Mouse (Mus musculus) right cerebral cortex, postnatal 36 days (tissue): Measurements from ENCODE around the gene Ank3.
A peak's percentile ranks its signal among the peaks of the same experiment; 100 is the strongest.

Experiments used
- DNase-seq, 2 experiments: peaks; one replicate each; pipeline ENCODE4 v3.0.0; 2022; ENCODE audit warnings: low spot score in 2 of 2, mixed read lengths in 1 of 2

The Ank3 gene

DNA sequence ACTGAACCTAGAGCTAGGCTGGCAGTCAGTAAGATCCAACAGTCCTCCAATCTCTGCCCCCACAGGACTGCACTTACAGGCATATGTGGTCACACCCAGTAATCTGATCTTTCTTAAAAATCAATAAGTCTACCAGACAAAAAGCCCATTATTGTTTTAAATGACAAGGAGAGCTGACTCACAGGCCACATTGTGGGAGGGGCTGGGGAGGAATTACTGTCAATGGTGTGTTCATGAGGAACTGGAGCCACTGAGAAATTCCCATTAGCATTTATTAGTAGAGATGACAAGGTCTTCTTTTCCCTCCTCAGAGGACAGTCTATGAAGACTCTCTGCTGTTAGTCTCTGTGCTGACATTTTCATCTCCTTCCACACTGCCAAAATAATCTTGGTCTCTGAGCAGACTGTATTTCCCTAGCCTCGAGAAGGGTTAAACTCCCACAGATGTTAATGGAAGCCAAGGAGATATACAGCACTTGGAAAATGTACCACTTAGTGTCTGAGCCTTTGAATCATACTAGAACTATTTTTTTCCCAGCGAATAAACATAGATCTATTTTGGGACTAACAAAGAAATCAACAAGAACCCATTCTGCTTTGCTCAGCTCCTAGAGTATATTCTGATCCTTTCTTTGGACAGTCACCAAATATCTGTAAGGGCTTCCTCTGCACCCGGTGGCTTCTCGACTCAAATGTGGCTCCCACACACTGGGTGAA lies 358.5 kb downstream of the Ank3 start:
- DNase-seq: no peak

DNA sequence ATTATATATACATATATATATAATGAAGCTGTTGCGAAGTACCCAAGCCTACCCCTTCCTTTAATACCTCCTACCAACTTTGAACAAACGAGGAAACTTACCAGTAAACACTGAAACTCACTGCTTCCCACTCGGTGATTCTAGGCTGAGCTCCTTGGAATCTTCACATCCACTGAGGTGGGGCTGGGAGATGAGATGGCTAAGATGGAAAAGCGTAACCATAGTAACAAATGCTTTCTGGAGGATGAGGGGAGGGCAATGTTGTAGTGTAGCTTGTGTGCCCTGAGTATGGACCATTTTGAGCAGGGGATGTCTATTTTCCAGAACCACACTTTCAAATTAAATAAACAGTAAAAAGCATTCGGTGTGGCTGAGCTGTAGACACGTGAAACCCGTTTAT lies 364.4 kb downstream of the Ank3 start:
- DNase-seq: no peak

DNA sequence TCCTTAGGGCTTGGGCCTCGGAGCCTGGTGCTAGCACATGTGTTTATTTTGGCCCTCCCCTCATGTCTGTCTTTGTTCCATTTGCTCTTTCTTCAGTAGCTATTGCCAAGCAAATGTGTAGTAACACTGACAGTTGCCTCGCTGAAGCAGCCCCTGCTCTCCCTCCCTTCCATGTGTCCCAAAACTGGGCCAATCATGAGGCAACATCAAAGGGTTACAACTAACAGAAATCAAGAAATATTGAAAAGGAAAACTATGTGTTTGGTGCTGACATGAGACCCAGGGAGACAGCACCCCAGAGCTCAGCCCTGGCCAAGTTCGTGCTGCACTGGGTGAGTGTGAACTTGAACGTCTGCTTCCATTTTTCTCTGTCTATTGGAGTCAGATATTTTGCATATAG lies 365.8 kb downstream of the Ank3 start:
- no peak for DNase-seq

DNA sequence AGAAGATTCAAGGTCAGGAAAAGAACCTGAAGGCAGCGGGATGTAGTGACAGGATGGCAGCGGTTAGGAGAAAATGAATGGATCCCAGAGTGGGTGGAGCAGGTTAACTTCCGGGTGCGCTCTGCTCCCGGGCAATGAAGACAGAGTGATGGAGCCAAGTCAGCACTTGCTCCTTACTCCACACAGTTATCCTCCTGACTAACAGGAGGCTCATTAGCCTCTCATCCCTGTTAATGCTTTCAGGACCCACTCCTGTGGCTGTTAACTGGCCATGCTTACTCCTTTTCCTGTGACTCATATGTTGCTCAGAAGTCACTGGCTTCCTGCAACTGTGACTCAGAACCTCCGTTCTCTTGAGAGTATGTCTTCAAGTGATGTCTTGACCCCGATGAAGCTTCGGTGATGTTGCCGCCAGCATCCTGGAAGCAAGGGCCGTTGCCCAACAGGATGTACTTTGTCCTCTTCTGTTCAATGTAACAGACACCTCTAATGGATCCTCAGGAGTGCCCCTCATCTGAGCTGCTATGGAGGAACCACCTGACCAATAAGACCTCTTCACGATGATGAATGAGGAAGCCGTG lies 378.6 kb downstream of the Ank3 start:
- no peak for DNase-seq

DNA sequence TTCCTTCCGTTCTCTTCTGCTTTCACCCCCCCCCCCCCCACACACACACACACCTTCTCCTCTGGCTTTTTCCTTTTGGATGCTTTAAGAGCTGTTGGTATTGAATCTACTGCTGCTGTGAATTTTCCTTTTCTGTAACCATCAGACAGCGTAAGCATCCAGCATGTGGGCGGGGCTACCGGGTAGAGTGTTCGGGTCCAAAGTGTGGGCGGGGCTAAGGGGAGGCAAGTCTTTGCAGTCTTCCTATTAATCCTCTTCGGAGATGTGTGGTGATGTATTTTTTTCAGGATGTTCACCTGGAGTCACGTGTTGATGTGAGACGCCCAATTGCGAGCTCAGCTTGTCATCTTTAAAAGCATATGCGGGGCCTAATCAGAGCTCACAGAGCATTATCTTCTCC lies 379.2 kb downstream of the Ank3 start:
- no peak for DNase-seq

DNA sequence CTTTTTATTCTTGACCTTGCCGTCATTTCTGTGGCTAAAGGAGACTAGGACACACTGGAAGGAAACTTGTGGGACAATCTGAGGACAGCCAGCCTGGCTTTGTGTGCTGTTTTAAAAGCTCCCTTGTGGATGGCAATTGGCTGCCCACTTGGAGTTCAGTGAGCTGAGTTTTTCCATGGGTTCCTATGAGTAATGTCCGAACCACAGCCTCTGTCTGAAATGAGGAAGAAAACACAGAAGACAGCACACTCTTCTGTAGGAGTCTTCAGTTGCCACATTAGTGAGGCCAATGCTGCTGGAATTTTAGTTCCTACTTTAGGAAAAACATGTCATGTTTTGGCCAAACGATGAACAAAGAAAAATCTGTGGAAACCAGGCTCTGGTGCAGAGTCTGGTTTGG lies 380.7 kb downstream of the Ank3 start:
- no peak for DNase-seq

DNA sequence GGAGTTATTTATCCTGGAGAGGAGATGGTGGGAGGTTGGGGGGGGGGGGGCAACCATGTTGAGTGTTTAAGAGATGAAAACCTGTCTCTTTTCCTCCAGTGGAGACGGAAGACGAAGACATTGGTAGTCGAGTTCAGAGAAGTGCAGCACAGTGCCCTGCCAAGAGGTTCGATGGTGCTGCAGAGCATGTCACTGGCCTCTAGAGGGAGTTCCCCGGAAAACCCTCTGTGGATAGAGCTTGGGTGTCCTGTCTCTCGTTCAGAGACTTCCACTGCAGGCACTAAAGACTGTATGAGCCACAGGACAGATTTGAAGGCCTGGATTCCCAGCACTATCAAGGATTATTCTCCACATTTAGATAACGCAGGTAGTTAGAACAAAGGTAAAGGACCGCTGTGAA lies 382.9 kb downstream of the Ank3 start:
- DNase-seq: peak in 1 of 2 experiments; percentile 43

DNA sequence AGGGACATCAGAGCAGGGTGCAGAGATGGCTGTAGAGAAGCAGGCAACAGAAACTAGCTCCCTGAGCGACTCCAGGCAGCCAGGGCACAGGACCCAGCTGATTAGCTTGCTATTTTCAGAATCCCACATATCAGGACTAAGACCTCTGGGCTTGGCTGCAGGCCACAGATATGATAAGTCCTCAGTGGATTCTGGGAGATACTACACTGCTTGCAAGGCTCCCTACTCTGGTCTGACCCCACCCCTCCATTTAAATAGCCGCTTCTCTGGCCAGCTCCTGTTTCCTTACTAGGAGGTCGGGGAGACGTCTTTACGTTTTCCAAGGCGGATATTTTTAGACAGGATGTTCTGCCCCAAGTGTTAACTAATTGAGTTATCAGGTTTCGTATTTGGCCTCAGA lies 386.7 kb downstream of the Ank3 start:
- no peak for DNase-seq

DNA sequence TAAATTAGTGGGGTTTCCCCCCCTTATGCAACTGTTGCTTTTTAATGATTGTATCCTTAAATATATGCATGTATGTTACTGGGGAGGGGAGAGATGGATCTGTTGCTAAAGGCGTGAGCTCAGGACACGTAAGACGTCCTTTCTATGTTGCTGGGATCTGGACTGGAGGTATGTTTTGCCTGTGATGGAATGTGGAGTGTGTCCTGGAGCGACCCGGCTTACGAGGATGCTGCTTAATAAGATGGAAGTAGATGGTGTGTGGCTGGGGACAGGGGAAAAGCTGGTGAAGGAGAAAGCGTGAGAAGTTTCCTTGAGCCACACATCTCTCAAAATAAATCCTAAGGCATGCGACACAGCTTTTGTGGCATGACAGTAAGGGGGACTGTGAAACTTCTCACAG lies 387.1 kb downstream of the Ank3 start:
- DNase-seq: no peak

DNA sequence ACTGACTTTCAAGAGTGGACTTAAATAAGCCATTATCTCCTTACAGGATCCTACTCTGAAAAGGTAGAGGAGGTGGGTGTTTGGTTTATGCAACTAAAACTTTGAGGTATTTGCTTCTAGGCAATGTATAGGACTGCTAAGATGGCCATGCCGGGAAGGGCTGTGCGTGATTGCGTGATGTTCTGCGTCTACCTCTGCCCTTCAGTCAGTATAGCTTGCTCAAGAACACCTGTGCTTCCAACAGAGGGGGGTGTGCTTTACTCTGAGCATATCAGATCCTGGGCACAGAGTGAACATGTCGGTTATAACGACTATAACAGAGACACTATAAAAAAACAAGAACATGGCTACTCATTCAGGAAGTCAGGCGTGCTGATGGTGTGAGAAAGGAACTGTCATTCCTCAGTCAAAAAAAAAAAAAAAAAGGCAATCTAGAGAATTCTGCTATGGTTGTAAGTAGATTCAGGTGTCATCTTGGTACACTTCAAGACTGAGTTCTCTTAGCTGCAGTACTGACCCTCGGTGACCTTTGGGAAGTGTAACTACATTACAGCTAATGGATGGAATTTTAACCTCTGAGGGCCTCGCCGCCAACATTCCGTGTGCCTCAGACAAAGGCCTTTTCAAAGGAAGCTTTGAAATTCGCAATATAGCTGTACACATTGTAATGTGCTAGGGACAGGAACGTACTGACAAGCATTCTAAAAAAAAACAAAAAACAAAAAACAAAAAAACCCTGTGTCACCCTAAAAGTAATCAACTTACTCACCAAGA lies 387.8 kb downstream of the Ank3 start:
- no peak for DNase-seq

DNA sequence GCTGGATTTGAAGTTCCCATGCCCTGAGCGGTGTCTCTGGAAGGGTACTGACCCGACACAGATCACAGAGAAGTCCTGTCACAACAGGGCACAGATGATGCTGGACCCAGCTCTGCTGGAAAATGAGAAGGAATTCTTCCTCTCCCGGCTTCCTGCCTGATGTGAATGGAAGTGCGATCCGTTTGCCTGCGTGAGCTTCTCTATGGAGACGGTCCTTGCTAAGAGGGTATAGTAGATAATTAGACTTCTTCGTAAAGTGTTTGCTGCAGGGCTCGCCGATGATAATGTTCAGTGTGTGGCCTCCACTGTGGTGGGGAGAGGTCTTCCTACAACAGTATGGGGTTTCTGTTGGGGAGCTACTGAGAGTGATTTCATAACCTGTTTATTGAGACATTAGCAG lies 388.8 kb downstream of the Ank3 start:
- DNase-seq: no peak

DNA sequence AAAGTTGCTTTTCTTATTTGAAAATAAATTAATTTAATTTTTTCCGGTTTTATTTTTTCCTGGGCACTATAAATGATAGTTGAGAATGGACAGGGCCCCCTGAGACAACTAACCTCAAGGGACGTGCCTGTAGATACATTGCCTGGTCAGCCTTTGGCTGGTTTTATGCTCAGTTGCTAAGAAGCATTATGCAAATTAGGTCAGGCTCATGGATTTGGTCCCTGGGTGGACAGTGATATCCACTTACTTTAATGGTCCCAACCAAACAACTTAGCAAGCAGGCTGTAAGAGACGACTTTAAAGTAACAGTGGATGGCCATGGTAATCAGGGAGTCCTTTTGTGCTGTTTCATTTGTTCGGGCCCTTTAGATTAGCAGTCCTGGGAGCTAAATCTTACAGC lies 392.0 kb downstream of the Ank3 start:
- no peak for DNase-seq

DNA sequence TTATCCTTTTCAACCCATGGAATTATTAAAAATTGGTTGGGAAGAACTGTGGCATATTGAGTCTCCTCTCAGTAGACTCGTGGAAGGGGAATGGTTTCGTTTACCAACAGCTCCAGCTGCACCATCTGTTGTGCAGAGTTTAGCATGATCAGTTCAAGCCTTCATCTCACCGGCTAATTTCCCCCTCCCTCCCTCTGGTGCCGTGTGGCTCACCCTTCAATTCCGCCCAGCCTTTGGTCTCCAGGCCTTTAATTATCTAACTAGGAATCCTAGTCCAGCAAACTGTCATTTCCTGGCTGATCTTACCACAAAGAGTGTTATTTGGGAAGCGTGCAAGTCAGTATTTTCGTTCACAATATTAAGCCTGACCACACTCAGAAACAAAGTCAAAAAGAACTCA lies 393.4 kb downstream of the Ank3 start:
- no peak for DNase-seq

DNA sequence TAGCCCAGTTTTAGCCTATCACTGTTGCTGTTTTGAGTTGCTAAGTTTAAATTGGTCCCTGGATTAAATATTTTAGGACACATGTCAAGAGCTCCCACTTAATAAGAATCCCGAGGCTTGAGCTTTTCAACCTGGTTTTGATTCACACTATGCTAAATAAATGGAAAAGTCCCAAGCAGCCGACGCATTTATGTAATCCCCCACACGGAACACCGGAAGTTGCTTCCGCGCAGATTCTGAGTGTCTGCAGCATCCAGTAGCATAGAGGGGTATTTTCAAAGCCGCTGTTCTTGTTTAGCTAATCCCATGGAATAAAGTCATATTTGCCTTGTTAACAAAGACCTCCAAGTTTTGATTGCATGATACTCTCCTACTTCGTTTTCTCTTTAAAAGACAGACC lies 393.8 kb downstream of the Ank3 start:
- DNase-seq: peak in 1 of 2 experiments; percentile 71

DNA sequence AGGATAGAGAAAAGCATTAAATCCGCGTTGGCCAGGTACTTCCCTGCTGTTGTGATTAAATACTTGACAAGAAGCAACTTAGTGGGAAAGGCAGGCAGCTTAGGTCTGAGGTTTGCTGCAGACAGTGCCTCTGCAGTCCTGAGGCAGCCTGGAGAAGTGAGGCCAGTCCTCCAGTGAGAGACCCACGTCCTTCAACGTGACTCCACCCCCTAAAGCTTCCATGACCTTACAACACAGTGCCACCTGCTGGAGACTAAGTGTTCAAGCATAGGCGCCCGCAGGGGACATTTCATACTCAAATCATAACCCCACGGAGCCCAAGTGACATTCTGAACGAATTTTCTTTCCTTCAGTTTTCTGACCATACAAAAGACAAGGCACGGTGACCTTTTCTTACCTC lies 394.5 kb downstream of the Ank3 start:
- peak in 1 of 2 experiments; percentile 55 for DNase-seq

DNA sequence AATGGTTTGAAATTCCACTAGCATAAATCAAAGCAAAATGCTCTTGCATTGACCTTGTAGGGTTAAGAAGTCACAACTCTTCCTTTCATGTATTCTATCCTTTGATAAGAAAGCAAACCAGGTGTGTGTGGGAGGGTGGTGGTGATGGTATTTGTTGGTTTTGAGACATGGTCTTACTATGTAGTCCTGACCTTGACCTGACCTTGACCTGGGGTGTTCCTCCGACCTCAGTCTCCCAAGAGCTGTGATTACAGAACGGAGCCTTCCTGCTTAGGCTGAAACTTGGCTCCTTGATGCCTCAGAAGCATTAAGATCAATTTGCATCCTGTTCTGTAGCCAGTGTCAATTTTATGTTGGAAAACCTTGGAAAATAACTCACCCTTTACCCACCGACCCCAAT lies 397.1 kb downstream of the Ank3 start:
- no peak for DNase-seq

DNA sequence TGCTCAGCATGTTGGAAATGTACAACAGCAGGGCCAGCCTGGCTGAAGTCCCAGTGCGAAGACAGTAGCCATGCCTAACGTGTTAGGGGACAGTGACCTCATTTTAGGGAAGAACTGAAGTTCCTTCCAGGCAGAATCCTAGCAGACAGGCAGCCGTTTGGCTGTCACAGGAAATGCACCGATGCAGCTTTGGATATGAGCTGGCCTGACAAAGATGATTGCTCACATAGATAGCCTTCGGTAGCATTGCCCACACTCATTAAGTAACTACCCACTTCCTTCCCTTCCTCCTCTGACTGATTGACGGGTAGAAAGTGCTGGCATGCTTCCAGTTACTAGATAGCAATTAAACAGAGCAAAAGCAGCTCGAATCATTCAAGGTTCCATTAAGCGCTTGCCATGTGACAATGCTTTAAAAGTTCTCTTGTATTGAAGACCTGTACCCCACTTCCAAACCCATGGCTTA lies 397.9 kb downstream of the Ank3 start:
- no peak for DNase-seq

DNA sequence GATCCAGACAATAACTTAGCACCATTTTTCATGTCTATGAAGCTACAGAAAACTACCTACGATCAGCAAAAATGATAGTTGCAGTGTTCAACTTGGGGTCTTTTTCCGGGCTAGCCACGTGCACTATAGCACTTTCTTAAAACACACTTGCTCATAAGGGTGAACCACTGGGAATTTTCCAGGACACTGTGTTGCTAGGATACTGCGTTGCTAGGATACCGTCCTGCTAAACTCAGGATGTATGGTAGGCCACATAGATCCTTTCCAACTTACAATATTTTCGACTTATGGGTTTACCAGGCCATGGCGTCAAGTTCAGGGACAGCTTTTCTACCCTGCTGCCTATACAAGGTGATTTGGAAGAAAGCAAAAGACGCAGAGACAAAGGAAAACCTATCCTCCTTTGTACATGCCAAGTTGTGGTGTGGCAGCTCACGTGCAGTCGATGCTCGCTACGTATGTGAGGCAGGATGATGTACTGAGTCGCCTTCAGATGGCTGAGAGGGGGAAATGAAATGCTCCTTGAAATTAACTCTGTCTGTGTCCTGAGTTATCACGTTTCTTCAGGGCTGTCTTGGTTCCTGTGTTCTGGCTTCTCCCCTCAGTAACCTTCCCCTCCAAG lies 404.7 kb downstream of the Ank3 start:
- DNase-seq: peak; percentile 71 to 85

DNA sequence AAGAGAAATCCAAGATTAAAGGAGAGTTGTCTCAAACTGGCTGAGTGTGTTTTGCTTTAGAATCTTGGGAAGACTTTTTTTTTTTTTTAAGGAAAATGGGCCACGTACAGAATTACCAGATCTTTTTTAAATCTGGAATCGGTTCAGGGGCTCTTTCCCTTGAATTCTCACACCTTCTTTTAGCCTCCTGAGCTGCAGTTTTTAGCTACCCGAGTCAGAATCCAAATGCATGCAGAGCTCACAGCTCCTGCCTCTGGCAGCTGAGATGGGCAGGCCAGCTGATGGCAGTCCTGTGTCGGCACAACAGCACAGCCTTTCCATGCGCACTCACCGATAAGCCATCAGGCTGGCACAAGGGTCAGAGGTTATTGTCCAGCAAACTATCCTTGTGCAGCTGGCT lies 406.0 kb downstream of the Ank3 start:
- DNase-seq: peak in 1 of 2 experiments; percentile 69

DNA sequence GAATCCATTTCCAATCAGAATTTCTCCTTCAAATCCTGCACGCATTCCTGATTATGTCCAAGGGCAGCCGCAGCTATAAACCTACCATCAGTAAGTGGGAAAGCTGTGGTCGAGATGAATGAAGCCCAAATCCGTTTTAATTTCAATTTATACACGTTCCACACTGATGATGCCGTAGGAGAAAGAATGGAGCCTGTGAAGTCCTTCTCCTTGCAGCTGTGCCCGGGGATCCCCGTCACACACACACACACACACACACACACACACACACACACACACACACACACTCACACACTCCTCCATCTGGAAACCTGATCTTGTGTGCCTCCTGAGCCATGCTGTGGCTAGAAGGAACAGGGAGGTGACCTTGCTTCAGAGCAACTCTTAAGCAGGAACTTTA lies 412.2 kb downstream of the Ank3 start:
- DNase-seq: no peak

DNA sequence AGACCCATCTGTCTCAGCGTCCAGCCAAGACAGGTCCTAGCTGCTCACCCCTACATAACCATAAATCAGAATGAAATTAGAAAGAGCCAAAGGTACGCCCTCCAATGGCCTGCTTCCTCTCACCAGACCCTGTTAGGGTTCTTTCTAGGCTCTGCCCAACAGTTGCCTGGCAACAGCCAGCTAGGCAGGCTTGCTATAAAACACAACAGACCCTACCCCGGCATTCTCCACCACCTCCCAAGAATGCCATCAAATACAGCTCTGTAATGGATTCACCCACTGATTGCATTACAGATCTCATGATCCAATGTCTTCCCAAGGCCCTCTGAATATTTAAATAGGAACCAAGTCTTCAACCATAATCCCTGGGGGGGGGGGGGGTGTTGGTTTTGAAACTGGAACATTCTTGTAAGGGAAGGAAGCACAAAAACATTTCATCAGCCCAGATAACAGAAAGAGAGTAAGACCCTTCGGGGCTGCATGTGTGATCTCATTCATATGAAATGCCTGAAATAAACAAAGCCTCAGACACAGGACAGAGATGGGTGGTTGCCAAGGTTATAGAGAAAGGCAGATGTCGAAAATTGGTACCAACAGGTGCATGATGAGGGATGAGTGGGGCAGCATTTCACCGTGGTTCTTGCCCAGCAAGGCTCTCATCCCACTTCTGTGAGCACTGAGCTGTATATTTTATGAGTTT lies 415.4 kb downstream of the Ank3 start:
- DNase-seq: no peak

DNA sequence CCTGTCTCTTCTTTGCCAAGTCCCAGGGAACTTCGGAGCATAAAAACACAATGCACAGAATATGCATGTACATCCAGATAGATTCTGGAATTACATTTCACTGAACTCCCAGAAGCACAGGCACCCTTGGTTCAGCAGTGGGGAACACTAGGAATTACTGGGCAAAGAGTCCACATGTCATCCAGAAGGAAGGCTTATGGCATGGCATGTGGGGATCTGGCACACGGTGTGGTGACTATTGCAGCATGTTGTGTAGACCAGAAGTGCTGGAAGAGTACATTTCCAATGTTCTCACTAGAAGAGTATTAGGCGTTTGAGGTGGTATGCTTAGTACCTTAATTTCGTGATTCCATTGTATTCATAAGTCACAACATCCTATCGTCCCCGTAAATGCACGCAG lies 422.7 kb downstream of the Ank3 start:
- DNase-seq: no peak
